Mouse (Mus musculus): ENCODE measurements around the gene Acad8.

Gene Acad8

DNA sequence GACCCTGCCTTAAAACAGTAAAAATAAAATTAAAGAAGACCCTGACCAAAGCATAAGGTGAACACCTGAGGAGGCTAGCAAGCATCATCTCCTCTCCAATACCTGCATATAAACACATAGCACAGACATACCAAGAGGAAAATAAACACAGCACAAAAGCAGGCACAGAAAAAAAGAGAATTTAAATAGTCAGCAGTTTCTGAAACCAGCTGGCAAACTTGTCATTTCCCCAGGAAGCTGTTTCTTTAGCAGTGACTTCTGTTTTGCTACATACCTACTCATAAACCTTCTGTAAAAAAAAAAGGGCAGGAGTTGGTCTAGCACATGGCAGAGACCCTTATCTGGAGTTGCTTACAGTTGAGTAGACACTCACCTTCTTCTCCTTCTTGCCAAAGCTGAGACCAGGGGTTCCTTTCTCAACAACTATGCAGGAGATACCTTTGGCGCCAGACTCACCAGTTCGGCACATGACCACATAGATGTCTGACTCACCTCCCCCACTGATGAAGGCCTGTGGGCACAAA is 14.2 kb downstream of the Acad8 start:
- CTCF ChIA-PET, result no interaction called here

DNA sequence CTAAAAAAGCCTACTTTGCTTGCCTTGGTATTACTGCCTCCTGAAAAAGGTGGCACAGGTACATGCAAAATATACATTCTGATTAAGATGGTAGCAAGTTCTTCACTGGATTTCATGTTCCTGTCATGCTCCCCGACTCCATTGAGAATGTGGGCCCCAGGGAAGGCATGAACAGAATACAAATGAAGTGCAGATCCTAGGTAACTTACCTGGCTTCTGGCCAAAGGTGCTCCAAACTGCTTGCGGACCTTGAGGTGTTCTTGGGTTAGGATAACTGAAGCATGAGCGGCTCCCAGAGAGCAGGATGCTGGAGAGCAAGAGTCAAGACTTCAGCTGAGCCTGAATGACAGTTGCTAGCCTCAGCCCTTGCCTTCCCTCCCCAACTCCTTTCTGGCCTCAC is 20.6 kb downstream of the Acad8 start:
- CTCF ChIA-PET, result no interaction called here

DNA sequence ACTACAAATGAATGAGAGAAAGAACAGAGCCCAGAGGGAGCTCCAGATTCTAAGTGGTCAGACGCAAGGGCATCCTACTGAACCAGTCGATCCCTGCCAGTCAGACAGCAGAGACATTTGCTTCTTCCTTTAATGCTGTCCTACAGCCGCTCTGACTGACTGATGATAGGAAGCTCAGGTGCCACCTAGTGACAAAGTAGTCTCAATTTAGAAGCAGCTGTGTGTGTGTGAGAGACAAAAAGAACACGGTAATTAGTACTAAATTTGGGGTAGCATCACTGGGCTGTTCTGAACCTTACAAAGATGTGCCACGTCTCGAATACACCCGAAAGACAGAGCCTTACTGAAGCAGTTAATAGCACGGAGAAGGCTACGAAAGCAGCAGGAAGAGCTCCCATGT is 21.6 kb downstream of the Acad8 start:
- CTCF ChIA-PET, result no interaction called here

DNA sequence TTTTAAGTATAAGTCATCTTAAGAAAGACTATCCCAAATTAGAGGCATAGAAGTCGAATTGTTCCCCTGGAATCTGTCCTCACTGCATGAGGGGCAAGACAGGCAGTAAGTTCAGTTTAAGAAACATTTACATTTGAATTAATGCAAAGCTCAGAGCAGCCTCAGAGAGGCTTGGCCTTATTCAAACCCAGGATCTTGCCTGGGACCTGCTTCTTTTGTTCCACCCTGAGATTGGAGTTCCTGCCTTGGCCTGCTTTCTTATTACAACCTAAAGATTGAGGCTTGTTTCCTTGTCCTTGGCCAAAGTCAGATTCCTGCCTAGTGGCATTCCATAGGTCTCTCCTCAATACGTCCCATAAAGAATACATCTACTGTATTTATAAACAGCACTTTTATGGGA is 51.6 kb downstream of the Acad8 start:
- CTCF ChIA-PET, result no interaction called here

DNA sequence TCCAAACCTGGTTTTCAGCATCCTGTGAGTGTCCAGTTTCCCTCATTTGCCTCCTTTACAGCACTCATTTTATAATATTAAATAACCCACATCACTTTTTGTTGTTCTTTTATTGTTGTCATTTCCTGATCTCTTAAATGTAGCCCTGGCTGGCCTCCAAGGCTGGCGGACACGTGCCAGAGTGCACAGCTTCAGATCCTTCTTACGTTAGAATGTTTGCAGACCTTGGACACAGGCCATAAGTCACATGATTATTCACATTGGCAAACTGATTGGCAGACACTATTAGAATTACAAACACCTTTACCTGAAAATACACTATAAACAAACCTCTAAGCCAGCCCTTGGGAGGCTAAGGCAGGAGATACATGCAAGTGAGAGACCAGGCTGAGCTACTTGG is 75.2 kb downstream of the Acad8 start:
- CTCF ChIA-PET, result no interaction called here
